Mouse (Mus musculus) adipose tissue, adult 10 weeks (tissue): ENCODE data around the gene Gpat3. TPM values are rescaled to one million over a fixed set of nuclear protein-coding genes. Genes with fewer than 3 reads are reported as not detected.

ENCODE experiments used
- polyA plus RNA-seq: library from polyadenylated mRNA; stranded (reverse); fragments of 350-450 nt; fragmentation: Illumina TruSeq; extraction: RNeasy Lipid Tissue Mini Kit (QIAGEN cat#74804); gene quantifications from one replicate; pipeline ENCODE4 v1.2.3, GENCODE M21; 2014; ENCODE audit warnings: low read depth, low replicate concordance

The Gpat3 gene
- polyA plus RNA-seq: 21.7 TPM

GRCm38 (mm10) chr5:100845485-100845847, at the start of gene Gpat3:
Gene Gpat3 (plus strand): TSS chr5:100845713.

GRCm38 (mm10) chr5:100798165-100798860, 47.2 kb upstream of the Gpat3 start, which contains the start of the genes Helq and Mrps18c:
Gene Helq (minus strand): TSS chr5:100798598.
Gene Mrps18c (plus strand): TSS chr5:100798627.

GRCm38 (mm10) chr5:100820483-100821184, 24.9 kb upstream of the Gpat3 start, which contains the start of gene Abraxas1:
Gene Abraxas1 (minus strand): TSS chr5:100820965.

Other genes starting within 250 kb of the Gpat3 start
- 54.3 TPM for gene Coq2, start 170.6 kb upstream of the Gpat3 start, polyA plus RNA-seq
- 2.5 TPM for gene Hpse, start 126.0 kb upstream of the Gpat3 start, polyA plus RNA-seq
- gene Helq, start 47.1 kb upstream of the Gpat3 start, polyA plus RNA-seq: 7.2 TPM
- 66.7 TPM for gene Mrps18c, start 47.1 kb upstream of the Gpat3 start, polyA plus RNA-seq
- gene Abraxas1, start 24.7 kb upstream of the Gpat3 start, polyA plus RNA-seq: 11.8 TPM